Mouse (Mus musculus): ENCODE results near the gene Sez6l2.
A peak's percentile ranks its signal among the peaks of the same experiment; 100 is the strongest.

Gene Sez6l2

DNA sequence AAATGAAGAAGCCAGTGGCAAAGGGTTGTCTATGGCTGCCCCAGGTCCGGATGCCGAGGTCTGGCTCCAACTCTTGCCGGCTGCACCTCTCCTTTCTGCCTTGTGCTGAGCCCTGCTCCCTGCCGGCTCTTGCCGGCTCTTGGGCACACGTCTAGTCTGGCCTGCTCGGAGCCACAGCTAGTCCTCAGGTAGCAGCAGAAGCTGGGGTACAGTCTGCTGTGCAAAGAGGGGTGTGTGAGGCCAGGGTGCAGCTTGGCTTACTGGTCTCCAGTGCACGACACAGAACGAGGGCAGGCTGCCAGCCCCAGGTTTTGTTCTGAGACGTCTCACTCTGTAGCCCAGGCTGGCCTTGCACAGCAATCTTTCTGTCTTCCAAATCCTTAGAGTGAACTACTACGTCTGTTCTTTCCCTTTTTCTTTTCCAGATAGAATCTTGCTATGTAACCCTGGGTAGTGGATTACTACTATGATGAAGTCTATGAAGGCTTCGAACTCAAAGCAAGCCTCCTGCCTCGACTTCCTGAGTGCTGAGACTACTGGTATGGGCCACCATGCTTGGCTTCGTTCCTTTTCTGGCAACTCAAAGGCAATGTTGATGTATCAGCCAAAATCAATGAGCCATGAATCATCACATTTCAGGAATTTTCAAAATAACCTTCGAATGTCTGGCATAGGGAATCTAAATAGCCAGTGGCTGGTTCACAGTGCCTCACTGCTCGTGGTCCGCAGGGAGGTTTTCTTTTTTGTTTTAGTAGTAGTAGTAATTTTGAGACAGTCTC, 59.1 kb downstream of the Sez6l2 start:
- no peak for DNase-seq

DNA sequence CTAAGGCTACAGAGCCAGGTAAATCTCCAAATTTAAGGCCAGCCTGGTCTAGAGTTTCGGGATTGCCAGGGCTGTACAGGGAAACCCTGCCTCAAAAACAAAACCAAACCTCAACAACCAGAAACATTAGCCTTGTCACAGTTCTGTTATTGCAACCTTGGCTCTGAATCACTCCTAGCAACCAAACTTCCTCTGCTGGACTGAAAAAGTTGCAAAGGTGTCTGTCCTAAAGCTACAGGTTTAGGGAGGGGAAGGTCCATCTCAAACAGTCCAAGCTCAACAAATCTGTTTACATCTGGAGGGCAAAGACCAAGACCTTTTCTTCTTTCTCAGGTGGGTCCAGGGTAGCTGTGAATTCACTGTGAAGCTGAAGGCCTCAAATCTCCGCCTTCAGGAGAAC, 60.7 kb downstream of the Sez6l2 start:
- no peak for DNase-seq

DNA sequence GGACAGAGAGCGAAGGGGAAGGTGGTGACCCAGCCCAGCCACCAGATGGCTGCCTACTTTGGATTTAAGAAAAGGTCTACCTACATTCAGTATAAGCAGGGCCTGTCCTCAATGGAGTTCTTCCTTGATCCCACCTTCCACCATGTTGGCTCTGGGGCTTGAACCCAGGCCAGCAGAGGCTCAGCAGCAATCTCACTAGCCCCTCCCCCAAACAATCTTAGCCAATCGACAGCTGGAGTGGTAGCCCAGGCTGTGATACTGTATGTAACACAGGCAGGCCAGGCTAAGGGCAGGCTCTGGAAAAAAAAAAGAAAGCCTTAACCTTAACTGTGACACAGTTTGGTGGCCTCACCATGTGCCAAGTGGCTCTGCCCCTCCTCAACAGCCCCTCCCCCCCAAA, 61.4 kb downstream of the Sez6l2 start:
- DNase-seq, result no peak

DNA sequence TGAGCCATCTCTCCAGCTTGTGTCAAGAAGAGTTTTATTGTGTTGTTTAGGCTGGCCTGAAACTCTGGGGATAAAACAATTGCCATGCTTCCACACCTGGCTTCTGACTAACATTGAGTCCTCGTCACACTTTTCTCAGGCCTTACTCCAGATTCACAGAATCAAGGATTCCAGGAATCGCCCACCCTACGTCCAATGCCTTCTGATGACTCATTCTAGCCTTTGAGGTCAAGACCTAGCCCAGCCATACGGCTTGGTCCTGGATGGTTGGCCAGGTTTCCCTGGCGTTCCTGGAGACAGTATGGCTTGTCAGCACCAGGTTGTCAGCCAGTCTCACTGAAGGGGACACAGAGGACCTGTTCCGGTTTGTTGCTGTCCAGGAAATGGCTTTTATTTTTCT, 62.0 kb downstream of the Sez6l2 start:
- DNase-seq, result no peak

DNA sequence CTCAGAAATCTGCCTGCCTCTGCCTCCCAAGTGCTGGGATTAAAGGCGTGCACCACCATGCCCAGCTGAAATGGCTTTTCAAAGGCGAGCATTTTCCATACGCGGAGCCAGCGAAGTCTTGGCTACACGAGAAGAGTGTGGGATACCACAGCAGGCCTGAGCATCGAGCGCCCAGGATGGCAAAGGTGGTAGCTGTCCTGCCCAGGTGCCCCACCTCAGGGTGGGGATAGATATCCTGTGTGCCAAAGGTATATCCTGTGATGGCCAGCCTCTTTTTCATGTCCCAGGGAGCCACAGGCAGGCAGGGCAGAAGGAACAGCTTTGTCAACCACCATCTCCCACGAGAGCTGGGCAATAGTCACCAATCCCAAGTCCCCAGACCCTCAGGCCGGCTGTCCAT, 62.5 kb downstream of the Sez6l2 start:
- no peak for DNase-seq

DNA sequence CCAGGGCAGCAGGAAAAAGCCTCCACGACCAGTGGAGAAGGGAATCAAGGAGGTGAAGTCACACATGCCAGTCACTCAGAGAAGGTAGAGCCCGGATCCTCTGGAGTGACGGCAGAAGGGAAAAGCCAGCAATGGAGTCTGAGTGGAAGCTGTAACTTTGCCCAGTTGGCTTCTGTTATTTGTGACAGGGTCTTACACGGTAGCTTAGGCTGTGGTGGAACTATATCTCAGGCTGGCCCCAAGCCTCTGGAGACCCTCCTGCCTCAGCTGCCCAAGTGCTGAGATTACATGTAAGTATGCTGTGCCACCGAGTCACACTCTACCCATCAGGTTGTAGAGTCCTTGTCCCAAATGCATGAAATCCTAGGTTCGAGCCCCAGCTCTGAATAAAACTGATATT, 63.0 kb downstream of the Sez6l2 start:
- DNase-seq, result no peak

DNA sequence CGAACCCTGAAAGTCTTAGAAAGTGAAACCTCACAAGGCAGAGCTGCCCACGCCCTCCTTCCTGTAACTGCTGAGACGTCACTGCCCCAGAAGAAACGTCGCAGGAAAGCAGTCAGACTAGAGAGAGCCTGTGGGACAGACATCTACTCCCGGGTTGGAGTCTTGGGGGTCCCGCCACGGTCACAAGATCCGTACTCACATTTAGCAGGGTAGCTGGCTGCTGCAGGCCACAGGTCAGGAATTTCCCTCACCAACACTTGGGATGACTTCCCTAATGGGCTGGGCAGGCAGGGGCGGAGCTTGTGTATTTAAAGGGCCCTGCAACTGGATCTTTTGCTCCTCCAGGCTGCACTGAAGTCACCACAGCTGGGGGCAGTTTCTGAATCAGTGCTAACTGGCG, 64.0 kb downstream of the Sez6l2 start, which contains the start of gene Mvp:
Gene Mvp, minus strand, starts transcription at position 302 of the 400 bp plus-strand sequence.
- DNase-seq, result peak; percentile 86

DNA sequence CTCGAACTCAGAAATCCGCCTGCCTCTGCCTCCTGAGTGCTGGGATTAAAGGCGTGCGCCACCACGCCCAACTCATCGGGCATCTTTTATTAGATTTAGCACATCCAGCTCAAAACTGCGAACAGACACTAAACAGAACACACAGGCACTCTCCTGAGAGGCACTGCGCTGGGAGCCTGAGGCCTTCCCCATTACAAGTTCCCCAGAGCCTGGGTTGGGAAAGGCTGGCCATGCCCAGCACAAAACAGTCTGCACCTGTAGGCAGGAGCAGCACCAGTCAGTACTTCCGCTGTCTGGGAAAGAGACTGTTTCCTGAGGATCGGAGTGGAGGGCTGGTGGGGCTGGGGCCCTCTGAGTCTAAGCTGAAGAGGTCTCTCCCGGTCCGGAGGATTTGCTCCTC, 64.6 kb downstream of the Sez6l2 start:
- no peak for DNase-seq

DNA sequence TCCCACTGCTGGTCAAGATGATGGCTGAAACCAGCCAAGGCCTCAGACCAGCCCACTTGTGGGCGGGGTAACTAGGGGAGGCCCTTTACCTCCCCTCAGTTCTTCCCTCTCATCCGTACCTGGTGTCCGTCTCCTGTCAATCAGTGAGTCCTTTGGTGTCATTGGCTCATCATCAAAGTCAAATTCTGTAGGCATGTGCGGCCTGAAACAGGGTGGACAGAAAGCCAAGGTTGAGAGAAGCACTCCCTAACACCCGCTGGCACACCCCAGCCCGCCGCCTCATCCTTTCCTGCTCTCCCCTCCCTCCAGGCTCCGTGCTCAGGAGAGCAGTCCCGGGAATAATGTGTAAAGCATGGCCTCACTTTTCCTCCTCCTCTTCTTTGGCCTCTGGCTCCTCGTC, 65.7 kb downstream of the Sez6l2 start:
- DNase-seq, result peak; percentile 67

DNA sequence TGATC, 65.9 kb downstream of the Sez6l2 start, which contains the start of gene Pagr1b:
Gene Pagr1b, minus strand, starts transcription at position 4 of the 5 bp plus-strand sequence.
- no peak for DNase-seq

DNA sequence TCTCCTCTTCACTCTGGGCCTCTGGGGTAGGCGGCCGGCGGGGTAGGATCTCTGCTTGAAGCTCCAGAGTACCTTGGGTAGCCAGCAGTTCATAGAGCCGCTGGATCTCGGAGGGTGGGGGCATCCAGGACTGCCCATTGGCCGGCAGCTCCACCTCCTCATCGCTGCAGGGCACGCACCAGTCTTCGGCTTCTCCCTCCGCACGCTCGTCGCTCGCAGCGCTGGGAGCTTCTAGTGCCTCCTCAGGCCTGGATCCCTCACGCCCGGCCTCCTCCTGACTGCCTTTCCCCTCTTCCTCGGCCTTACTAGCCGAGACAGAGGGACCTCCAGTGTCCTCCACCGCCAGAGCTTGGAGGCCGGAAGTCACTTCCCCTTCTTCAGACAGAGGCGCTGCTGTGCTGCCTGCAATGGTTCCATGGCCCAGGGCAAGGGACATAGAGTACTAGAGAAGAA, 66.1 kb downstream of the Sez6l2 start:
- DNase-seq, result no peak

DNA sequence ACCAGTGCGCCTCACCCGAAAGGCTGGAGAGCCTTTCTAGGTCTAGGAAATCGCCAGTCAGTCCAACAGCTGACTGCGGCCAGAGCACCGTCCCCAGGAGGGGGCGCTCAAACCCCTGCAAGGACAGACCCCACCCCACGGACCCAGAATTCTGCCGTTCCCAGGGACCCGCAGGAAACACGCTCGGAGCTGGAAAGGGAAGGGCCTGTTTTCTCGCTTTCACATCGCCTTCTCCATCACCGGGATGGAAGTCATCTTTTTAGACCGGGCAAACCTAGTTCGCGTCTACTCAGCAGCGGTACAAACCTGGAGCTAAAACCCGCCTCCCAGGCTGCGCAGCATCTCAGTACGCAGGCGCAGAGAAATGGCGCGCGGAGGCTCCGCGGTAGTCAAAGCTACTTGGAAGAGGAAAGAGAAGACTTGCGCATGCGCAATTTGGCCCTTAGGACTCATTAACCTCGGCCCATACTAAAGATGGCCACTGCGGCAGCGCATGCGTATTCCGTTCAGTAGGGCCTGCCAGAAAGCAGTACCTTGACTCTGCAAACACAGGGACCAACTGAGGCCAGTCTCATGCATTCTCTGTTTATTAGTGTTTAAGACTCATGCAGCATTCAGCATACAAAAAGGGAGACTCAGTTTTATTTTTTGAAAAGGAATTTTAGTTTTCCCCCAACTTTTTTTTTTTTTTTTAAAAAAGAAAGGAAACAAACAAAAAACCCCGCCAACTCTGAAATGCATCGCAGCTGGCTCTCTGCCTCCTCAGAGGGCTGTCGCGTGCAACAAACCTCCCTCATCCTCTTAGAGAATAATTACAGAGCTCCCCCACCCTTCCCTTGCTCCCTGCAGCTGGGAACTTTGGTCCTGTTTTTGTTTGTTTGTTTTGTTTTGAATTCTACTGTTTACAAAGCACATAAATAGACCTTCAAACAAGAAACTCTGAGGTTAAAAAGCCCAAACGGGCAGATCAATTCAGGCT, 66.9 kb downstream of the Sez6l2 start, which contains the start of gene Pagr1a:
Gene Pagr1a, minus strand, starts transcription at position 382 of the 979 bp plus-strand sequence.
- peak; percentile 97 for DNase-seq

DNA sequence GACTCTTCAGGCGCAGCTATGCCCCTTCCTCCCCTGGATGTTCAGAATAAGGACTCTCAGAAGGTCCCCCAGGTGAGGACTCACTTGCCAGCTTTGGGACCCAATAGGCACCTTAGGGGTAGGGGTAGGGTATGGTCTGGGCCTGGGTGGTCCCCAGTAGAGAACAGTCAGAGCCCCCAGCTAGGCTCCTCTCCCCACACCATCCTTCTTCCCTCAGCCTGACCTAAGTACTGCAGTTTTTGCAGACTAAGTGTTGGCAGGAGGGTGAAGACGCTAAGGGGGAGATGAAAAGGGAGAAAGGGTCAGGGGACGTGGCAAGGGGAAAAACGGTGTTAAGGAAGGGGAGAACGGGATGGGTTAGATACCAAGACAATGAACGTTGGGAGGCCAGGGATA, 67.6 kb downstream of the Sez6l2 start:
- DNase-seq, result no peak

DNA sequence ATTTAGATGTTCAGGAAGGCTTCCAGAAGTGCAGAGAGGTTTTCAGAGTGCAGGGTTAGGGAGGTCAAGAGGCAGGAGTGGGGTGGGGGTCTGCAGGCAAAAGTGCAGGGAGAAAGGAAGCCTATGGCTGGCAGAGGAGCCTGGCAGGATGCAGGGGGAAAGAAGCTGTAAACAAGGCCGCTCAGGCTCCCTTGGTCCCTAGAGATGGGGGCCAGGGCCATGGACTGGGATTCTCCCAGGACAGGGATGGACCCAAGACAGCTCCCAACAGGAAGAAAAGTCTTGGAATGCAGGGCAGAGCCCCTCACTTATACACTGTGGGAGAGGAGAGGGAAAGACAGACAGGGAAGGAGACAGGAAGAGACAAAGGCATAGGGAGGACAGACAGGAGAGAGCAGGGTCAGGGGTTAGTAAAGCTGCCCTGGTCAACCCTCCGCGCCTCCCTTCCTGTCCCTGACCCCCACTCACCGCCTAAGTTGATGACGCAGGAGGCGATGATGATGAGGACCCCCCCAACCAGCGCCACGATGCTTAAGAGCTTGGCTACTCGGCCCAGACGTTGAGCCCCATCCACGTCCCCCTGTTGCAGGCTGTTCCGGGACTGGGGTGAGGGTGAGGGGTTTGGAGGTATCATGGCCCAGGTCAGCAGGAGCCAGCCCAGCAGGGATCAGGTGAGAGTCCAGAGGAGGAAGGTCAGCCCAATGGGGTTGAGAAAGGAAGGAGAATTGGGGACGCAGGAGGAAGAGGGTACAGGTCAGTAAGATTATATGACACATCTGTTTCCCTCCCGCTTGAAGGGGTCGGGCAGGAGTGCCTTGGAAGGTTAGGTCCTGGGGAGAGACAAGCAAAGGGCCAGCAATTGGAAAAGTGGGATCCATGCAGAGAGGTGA, 68.3 kb downstream of the Sez6l2 start:
- DNase-seq, result no peak

DNA sequence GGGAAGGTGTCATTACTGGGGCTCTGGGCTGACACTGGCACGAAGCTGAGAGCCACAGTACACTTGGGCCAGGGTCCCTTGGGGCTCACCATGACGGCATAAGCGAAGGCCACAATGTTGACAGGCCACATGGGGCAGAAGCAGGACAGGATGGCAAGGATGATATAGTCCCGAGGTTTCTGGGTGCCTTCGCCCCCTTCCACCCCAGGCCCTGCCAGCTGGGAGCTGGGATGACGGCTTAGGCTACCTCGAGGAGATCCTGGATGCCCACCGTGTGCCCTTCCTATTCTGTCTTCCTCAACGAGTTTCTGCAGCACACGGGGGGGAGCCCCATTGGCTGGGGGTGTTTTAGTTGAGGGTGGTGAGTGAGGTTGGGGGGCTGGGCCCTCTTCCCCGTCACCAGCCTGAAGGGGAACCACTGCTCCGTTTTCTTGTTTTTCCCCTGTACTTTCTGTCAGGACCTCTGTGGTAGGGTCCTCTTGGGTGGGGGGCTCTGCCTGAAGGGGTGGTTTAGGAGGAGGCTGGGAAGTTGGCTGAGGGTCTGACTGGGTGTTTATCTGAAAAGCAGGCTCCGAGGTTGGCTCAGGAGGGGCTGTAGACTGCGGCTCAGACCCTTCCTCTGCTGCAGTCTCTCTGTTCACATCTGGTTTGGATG, 69.1 kb downstream of the Sez6l2 start:
- no peak for DNase-seq

DNA sequence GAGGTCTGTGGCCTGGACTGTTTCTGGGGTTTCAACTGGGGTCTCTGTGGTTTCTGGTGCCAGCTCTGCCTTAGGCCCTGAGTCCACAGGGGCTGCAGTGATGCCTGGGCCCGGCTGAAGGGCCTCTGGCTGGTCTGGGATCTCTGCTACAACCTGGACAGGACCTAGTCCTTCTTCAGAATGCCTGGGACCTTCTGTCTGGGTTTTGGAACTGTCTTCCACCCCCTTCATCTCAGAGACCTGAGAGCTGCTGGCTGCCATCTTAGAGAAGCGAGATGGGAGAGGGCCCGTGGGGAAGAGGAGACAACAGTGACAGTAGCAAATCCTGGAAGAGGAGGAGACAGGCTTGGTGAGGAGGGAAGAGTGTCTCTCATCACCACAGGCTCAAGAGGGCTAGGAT, 69.7 kb downstream of the Sez6l2 start:
- DNase-seq, result no peak

Data from kidney, adult 18-20 months (tissue).